Mouse (Mus musculus) kidney, adult 8-10 months (tissue): Measurements from ENCODE around the gene Cgrrf1.

Source experiments
- DNase-seq, 2 experiments: peaks; one replicate each; pipeline ENCODE4 v3.0.0; 2022

The Cgrrf1 gene

GRCm38 (mm10) chr14:46897953-46898352, 66.0 kb downstream of the Cgrrf1 start:
- DNase-seq, result no peak

- no peak for DNase-seq
These were observed 66.7 kb downstream of the Cgrrf1 start for GRCm38 (mm10) chr14:46898626-46899025.

DNA sequence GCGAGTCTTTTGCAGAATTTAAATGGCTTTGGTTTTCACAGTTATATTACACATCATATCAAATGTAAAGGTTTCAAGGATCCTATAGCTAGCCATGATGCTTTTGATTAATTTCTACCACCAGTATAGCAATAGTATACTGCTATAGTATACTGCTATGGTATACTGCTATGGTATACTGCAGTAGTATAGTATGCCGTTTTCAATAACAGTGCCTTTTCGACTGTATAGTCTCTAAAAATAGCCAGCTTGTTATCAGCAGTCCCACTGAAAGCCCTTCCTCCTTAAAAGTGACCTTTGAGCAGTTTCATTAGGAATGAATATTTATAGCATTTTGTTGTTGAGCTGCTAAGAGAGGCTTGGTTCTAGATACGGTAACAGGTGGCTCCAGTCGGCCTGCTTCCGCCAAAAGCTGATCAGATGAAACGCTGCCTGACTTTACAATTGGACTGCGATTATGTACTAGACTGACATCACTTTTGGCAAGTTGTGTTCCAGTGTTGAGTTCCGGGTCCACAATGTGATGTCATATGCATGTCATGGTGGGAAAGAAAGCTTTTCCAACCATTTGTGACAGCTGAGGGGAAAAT, 70.7 kb downstream of the Cgrrf1 start:
- DNase-seq, result no peak
